In genomic region chr6:53801893-53802286, GRCm38 (mm10) we compare ENCODE assay signal across 9 mouse cellular contexts. TPM values are rescaled to one million over a fixed set of nuclear protein-coding genes. Genes with fewer than 3 reads are reported as not detected.
A peak's percentile ranks its signal among the peaks of the same experiment; 100 is the strongest.
DNase-seq lines count a peak whose midpoint lies in the region; ATAC-seq and TF ChIP-seq lines count a peak whose summit lies in the region.
"Had no signal": no experiment of that assay in that cellular context is flagged by ENCODE, and none has a peak within 500 bp of the region (broad histone marks: within the 10 kb centered on the region; RNA-seq: fewer than 3 reads in every experiment).

No protein-coding gene starts in this region.

- TF ChIP-seq EP300 in ES-Bruce4 (IDR thresholded peaks at IDR 0.05; ENCODE audit: insufficient read depth, low read depth, low read length), result peak; percentile 68; the same call in 1 of the 2 replicates

- H3K27me3 ChIP-seq in kidney, embryonic 15.5 days, result no peaks in the 10 kb centered on the region
- no peaks in the 10 kb centered on the region for H3K27me3 ChIP-seq in ES-Bruce4 (ENCODE audit: control insufficient read depth, insufficient read depth, low read length, poor library complexity, severe bottlenecking)
- H3K27me3 ChIP-seq in lung, embryonic 15.5 days, result no peaks in the 10 kb centered on the region
- 0 out of 2 replicates have a peak, but pooled peaks cover 3% of the 10 kb centered on the region for H3K27me3 ChIP-seq in midbrain, embryonic 13.5 days

- H3K4me3 ChIP-seq in kidney, embryonic 15.5 days (replicated peaks), result no peak overlapping the region
- H3K4me3 ChIP-seq in ES-Bruce4 (ENCODE audit: low read depth, low read length), result no peak overlapping the region
- no peak overlapping the region for H3K4me3 ChIP-seq in cortical plate, adult 2 months (ENCODE audit: insufficient read depth, low read length)
- H3K4me3 ChIP-seq in lung, embryonic 15.5 days, result no peak overlapping the region
- no peak overlapping the region for H3K4me3 ChIP-seq in midbrain, embryonic 13.5 days (replicated peaks)

- ATAC-seq in kidney, embryonic 15.5 days (replicated peaks; ENCODE audit: low FRiP score), result no peak
- ATAC-seq in lung, embryonic 15.5 days (ENCODE audit: borderline replicate concordance, extremely low read depth, low FRiP score, low TSS enrichment), result peak; percentile 60; the same call in 1 of the 2 replicates
- ATAC-seq in erythroblast, adult 5-6 weeks (replicated peaks; ENCODE audit: low FRiP score, poor library complexity, severe bottlenecking), result no peak
- no peak for ATAC-seq in midbrain, embryonic 13.5 days

- TF ChIP-seq CTCF in ES-Bruce4 (IDR thresholded peaks at IDR 0.05; ENCODE audit: low read depth, low read length), result no peak
- TF ChIP-seq CTCF in cortical plate, adult 2 months (IDR thresholded peaks at IDR 0.05; ENCODE audit: extremely low read depth, insufficient read depth, low read length), result no peak

- 0 out of 2 replicates have a peak overlapping the region, but pooled peaks have one; percentile 37 for H3K27ac ChIP-seq in kidney, embryonic 15.5 days
- peak overlapping the region; percentile 92 for H3K27ac ChIP-seq in ES-Bruce4 (ENCODE audit: insufficient read depth, low read length)
- H3K27ac ChIP-seq in cortical plate, adult 2 months (ENCODE audit: insufficient read depth, low read length), result peak overlapping the region; percentile 54; the same call in 1 of the 2 replicates
- peak overlapping the region; percentile 43; the same call in 1 of the 2 replicates for H3K27ac ChIP-seq in lung, embryonic 15.5 days
- no peak overlapping the region for H3K27ac ChIP-seq in midbrain, embryonic 13.5 days
- H3K27ac ChIP-seq: liver, embryonic 14.5 days had no signal

- DNase-seq in kidney, postnatal 4 days, result no peak
- no peak for DNase-seq in frontal cortex, postnatal 10 days (ENCODE audit: low spot score in 2 of 2)

- H3K9ac ChIP-seq in kidney, embryonic 15.5 days, result no peak overlapping the region
- H3K9ac ChIP-seq in ES-Bruce4 (ENCODE audit: low read depth, poor library complexity, severe bottlenecking), result peak overlapping the region; percentile 5; the same call in 1 of the 2 replicates
- H3K9ac ChIP-seq in lung, embryonic 15.5 days, result no peak overlapping the region
- H3K9ac ChIP-seq in midbrain, embryonic 13.5 days (replicated peaks), result no peak overlapping the region
- H3K9ac ChIP-seq: liver, embryonic 14.5 days had no signal

- H3K4me1 ChIP-seq in kidney, embryonic 15.5 days, result peaks cover 23% of the 10 kb centered on the region
- peaks cover 11% of the 10 kb centered on the region for H3K4me1 ChIP-seq in ES-Bruce4 (ENCODE audit: control insufficient read depth, insufficient read depth, low read length)
- H3K4me1 ChIP-seq in cortical plate, adult 2 months (ENCODE audit: control insufficient read depth, insufficient read depth, low read length), result no peaks in the 10 kb centered on the region
- peaks cover 24% of the 10 kb centered on the region for H3K4me1 ChIP-seq in lung, embryonic 15.5 days
- H3K4me1 ChIP-seq in midbrain, embryonic 13.5 days (replicated peaks), result no peaks in the 10 kb centered on the region; the same call in 1 of the 2 replicates

- H3K9me3 ChIP-seq in kidney, embryonic 15.5 days (replicated peaks), result no peaks in the 10 kb centered on the region
- no peaks in the 10 kb centered on the region for H3K9me3 ChIP-seq in ES-Bruce4 (replicated peaks; ENCODE audit: control insufficient read depth, insufficient read depth, low read length, poor library complexity, severe bottlenecking)
- no peaks in the 10 kb centered on the region for H3K9me3 ChIP-seq in lung, embryonic 15.5 days
- no peaks in the 10 kb centered on the region for H3K9me3 ChIP-seq in midbrain, embryonic 13.5 days

- 56% methylated on average over 5 of the region's 5 CpGs for WGBS in kidney, embryonic 15.5 days
- 44% methylated on average over 5 of the region's 5 CpGs for WGBS in lung, embryonic 15.5 days
- WGBS in midbrain, embryonic 13.5 days, result 72% methylated on average over 5 of the region's 5 CpGs

- no peak for TF ChIP-seq POLR2A in ES-Bruce4 (IDR thresholded peaks at IDR 0.05; ENCODE audit: insufficient read depth, low read length)
- TF ChIP-seq POLR2A in cortical plate, adult 2 months (IDR thresholded peaks at IDR 0.05; ENCODE audit: extremely low read depth, insufficient read depth, low read length), result no peak

- H3K4me2 ChIP-seq in kidney, embryonic 15.5 days, result no peak overlapping the region
- no peak overlapping the region for H3K4me2 ChIP-seq in lung, embryonic 15.5 days
- H3K4me2 ChIP-seq in midbrain, embryonic 13.5 days (replicated peaks), result no peak overlapping the region

- no peaks in the 10 kb centered on the region for H3K36me3 ChIP-seq in kidney, embryonic 15.5 days
- no peaks in the 10 kb centered on the region for H3K36me3 ChIP-seq in ES-Bruce4 (ENCODE audit: control insufficient read depth, insufficient read depth, low read length, poor library complexity, severe bottlenecking)
- H3K36me3 ChIP-seq in lung, embryonic 15.5 days, result no peaks in the 10 kb centered on the region
- H3K36me3 ChIP-seq in midbrain, embryonic 13.5 days, result no peaks in the 10 kb centered on the region

RNA-seq across cellular contexts. Expression of gene Tril, which starts 18.7 kb away (rescaled TPM):
- polyA plus RNA-seq in kidney, embryonic 15.5 days (2015; fragmentation: Nextera tagmentation; extraction: Ambion mirVana), result 88.9 and 93.8 TPM in 2 replicates
- 0.17 and 0.33 TPM in 2 replicates for polyA plus RNA-seq in ES-Bruce4 (2011; ENCODE audit: insufficient read depth, insufficient read length, low read depth, missing spikeins)
- 27.7 and 28.1 TPM in 2 replicates for polyA plus RNA-seq in cortical plate, adult 2 months (2012; rRNA removed)
- 48.4 and 50.7 TPM in 2 replicates for polyA plus RNA-seq in lung, embryonic 15.5 days (2015; fragmentation: Nextera tagmentation; extraction: Ambion mirVana)
- not detected in 2 replicates for total RNA-seq in erythroblast, adult 5-6 weeks (2015; ENCODE audit: low replicate concordance)
- not detected in 2 replicates for total RNA-seq in erythroblast, adult 5-6 weeks (2017; ENCODE audit: low replicate concordance)
- 10.2 and 12.3 TPM in 2 replicates for polyA plus RNA-seq in midbrain, embryonic 13.5 days (2015; fragmentation: Nextera tagmentation; extraction: Ambion mirVana)
